Mouse (Mus musculus): ENCODE measurements around the gene Clmn.

DNA sequence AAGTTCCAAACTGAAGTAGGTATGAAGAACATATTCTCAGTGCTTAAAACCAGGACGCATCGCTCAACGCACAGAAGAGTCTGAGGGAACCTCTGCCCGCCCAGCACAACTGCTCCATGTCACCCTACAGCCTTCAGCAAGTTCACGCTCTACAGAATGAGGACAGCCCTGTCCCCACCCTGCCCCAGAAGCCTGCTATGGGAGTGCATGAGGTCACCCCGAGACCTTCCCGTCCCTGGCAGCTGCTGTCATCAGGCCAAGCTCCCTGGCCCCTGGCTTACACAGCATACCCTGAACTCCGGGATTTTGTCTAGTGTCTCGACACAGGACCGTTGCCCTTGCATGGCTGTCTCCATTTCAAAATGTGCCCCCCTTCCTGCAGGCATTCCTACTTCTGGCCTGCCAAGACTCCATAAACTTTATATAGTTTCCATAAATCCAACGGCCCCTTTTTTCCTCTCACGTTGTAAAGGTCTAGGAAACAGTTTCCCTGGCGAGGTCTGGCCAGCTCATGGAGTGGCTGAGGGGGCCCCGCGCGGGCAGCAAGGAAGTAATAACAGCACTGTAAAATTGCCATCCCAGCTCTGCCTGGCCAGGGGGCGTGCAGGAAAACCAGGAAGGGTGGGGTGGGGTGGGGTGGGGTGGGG, 56.3 kb downstream of the Clmn start:
- TF ChIP-seq CTCF (IDR thresholded peaks at IDR 0.05; ENCODE audit: low read depth, low read length) = no peak
- no peak for TF ChIP-seq POLR2A (IDR thresholded peaks at IDR 0.05; ENCODE audit: borderline replicate concordance, low read depth, low read length)
